In the genomic region with DNA sequence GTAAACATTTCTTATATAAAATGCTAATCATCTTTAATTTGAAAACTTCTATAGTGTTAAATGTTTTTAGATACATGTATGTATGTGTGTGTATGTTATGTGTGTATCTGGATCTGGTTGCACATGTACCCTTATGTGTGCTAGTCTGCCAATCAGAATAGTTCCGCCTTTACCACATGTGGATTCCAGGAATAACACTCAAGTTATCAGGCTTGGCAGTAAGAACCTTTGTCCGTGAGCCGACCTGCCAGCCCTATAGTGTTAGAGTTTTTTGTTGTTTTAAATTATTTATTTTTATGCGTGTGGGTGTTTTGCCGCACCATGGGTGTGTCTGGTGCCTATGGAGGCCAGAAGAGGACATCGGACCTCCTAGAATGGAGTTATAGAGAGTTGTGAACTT, we compare ENCODE assay signal across 27 mouse cellular contexts.
"Had no signal": no experiment of that assay in that cellular context is flagged by ENCODE, and none has a peak within 500 bp of the region (broad histone marks: within the 10 kb centered on the region; RNA-seq: fewer than 3 reads in every experiment).

No protein-coding gene starts in this region.

- H3K9me3 ChIP-seq: heart, embryonic 10.5 days; hindbrain, embryonic 10.5 days; hindbrain, embryonic 12.5 days; intestine, embryonic 15.5 days; limb, embryonic 10.5 days; limb, embryonic 12.5 days; liver, embryonic 15.5 days had no signal

- ATAC-seq: forebrain, embryonic 16.5 days; hindbrain, embryonic 16.5 days; inflammation-experienced regulatory T-cells, adult 6 months; intestine, embryonic 15.5 days; intestine, postnatal 0 days; liver, postnatal 0 days had no signal

- H3K9ac ChIP-seq: hindbrain, embryonic 12.5 days; hindbrain, embryonic 14.5 days; intestine, embryonic 15.5 days; limb, embryonic 12.5 days; liver, embryonic 15.5 days; liver, postnatal 0 days had no signal

- H3K27me3 ChIP-seq: hindbrain, embryonic 12.5 days; intestine, embryonic 15.5 days; limb, embryonic 12.5 days; liver, embryonic 15.5 days had no signal

- DNase-seq: gastrocnemius, adult 2 months; gastrocnemius, postnatal 10 days; gastrocnemius, postnatal 25 days; heart, postnatal 10 days; heart, postnatal 36 days; kidney, adult 18-20 months; kidney, adult 8-10 months; kidney, postnatal 10 days; kidney, postnatal 25 days; kidney, postnatal 4 days; liver; liver, postnatal 0 days had no signal

- H3K27ac ChIP-seq: heart, embryonic 10.5 days; hindbrain, embryonic 10.5 days; hindbrain, embryonic 12.5 days; hindbrain, embryonic 14.5 days; intestine, embryonic 15.5 days; layer of hippocampus, adult 2 months; left cerebral cortex, adult 2 months; limb, embryonic 10.5 days; limb, embryonic 12.5 days; liver, embryonic 15.5 days had no signal

- H3K36me3 ChIP-seq: hindbrain, embryonic 12.5 days; intestine, embryonic 15.5 days; liver, embryonic 15.5 days had no signal

- H3K4me2 ChIP-seq: hindbrain, embryonic 12.5 days; hindbrain, embryonic 14.5 days; intestine, embryonic 15.5 days; limb, embryonic 12.5 days; liver, embryonic 11.5 days; liver, embryonic 15.5 days had no signal

- H3K4me3 ChIP-seq: gastrocnemius, adult 2 months; heart, embryonic 10.5 days; hindbrain, embryonic 10.5 days; hindbrain, embryonic 12.5 days; intestine, embryonic 15.5 days; layer of hippocampus, adult 2 months; left cerebral cortex, adult 2 months; limb, embryonic 10.5 days; limb, embryonic 12.5 days; liver, embryonic 15.5 days had no signal
